Mouse (Mus musculus): Measurements from ENCODE around the gene Atg4b. TPM values are rescaled to one million over a fixed set of nuclear protein-coding genes. Genes with fewer than 3 reads are reported as not detected.
"Not testable (repeated sequence)": the region's sequence is repeated elsewhere in the genome, so short reads cannot be mapped to it uniquely, and the experiment has no call there.

The Atg4b gene
- polyA plus RNA-seq, 1 experiment from 2014 or later = 95.7 TPM

GRCm38 (mm10) chr1:93818722-93819121 lies 67.4 kb downstream of the Atg4b start:
- Histone ChIP-seq H3K4me3 (ENCODE audit: low read length) (no peak overlapping the region), H3K36me3 (ENCODE audit: control insufficient read depth, insufficient read depth, low read length) (peaks cover 79% of the 10 kb centered on the region), H3K4me2 (replicated peaks; ENCODE audit: low read depth, low read length) (no peak overlapping the region), H3K27ac (ENCODE audit: low read depth, low read length) (no peak overlapping the region), H3K27me3 (ENCODE audit: control insufficient read depth, insufficient read depth, low read length) (no peaks in the 10 kb centered on the region), H3K4me1 (ENCODE audit: control insufficient read depth, insufficient read depth, low read length) (no peaks in the 10 kb centered on the region), H3K9ac (ENCODE audit: low read depth, low read length) (no peak overlapping the region), H3K9me3 (ENCODE audit: control insufficient read depth, low read length) (no peaks in the 10 kb centered on the region)
- 87% methylated on average over 7 of the region's 7 CpGs for WGBS
- ATAC-seq (ENCODE audit: low FRiP score, low TSS enrichment) = no peak

- Histone ChIP-seq H3K4me1 (ENCODE audit: control insufficient read depth, insufficient read depth, low read length) (peaks cover 4% of the 10 kb centered on the region; the same call in 1 of the 2 replicates), H3K9ac (ENCODE audit: low read depth, low read length) (no peak overlapping the region), H3K4me2 (replicated peaks; ENCODE audit: low read depth, low read length) (no peak overlapping the region), H3K36me3 (ENCODE audit: control insufficient read depth, insufficient read depth, low read length) (peaks cover 26% of the 10 kb centered on the region), H3K27me3 (ENCODE audit: control insufficient read depth, insufficient read depth, low read length) (no peaks in the 10 kb centered on the region), H3K4me3 (ENCODE audit: low read length) (no peak overlapping the region), H3K27ac (ENCODE audit: low read depth, low read length) (peak overlapping the region; percentile 90; the same call in 1 of the 2 replicates), H3K9me3 (ENCODE audit: control insufficient read depth, low read length) (no peaks in the 10 kb centered on the region)
- 75% methylated on average over 3 of the region's 3 CpGs for WGBS
- ATAC-seq (ENCODE audit: low FRiP score, low TSS enrichment) = no peak
Measured at GRCm38 (mm10) chr1:93823796-93824495, 72.6 kb downstream of the Atg4b start.

GRCm38 (mm10) chr1:93824609-93825008 lies 73.3 kb downstream of the Atg4b start, which contains the start of gene D2hgdh:
D2hgdh (plus strand) TSS chr1:93824909.
- H3K27me3 ChIP-seq (ENCODE audit: control insufficient read depth, insufficient read depth, low read length) = no peaks in the 10 kb centered on the region
- ATAC-seq (ENCODE audit: low FRiP score, low TSS enrichment) = peak; percentile 14; the same call in 1 of the 2 replicates
- peak within 1 kb of the TSS; percentile 46 for H3K4me3 ChIP-seq (ENCODE audit: low read length)
- peak within 1 kb of the TSS; percentile 90 for H3K27ac ChIP-seq (ENCODE audit: low read depth, low read length)
- H3K4me2 ChIP-seq (replicated peaks; ENCODE audit: low read depth, low read length) = peak within 1 kb of the TSS; percentile 56
- H3K36me3 ChIP-seq (ENCODE audit: control insufficient read depth, insufficient read depth, low read length) = peaks cover 20% of the 10 kb centered on the region
- no peaks in the 10 kb centered on the region for H3K9me3 ChIP-seq (ENCODE audit: control insufficient read depth, low read length)
- peak within 1 kb of the TSS; percentile 65 for H3K9ac ChIP-seq (ENCODE audit: low read depth, low read length)
- 4% methylated on average over 10 of the region's 10 CpGs for WGBS
- H3K4me1 ChIP-seq (ENCODE audit: control insufficient read depth, insufficient read depth, low read length) = peaks cover 4% of the 10 kb centered on the region; the same call in 1 of the 2 replicates

- H3K9ac ChIP-seq (ENCODE audit: low read depth, low read length) = peak overlapping the region; percentile 65
- no peaks in the 10 kb centered on the region for H3K27me3 ChIP-seq (ENCODE audit: control insufficient read depth, insufficient read depth, low read length)
- peak overlapping the region; percentile 46 for H3K4me3 ChIP-seq (ENCODE audit: low read length)
- peaks cover 4% of the 10 kb centered on the region; the same call in 1 of the 2 replicates for H3K4me1 ChIP-seq (ENCODE audit: control insufficient read depth, insufficient read depth, low read length)
- H3K4me2 ChIP-seq (replicated peaks; ENCODE audit: low read depth, low read length) = peak overlapping the region; percentile 56
- H3K36me3 ChIP-seq (ENCODE audit: control insufficient read depth, insufficient read depth, low read length) = peaks cover 14% of the 10 kb centered on the region
- WGBS = under 1% methylated on average over 30 of the region's 30 CpGs
- peak; percentile 97 for ATAC-seq (ENCODE audit: low FRiP score, low TSS enrichment)
- H3K27ac ChIP-seq (ENCODE audit: low read depth, low read length) = peak overlapping the region; percentile 90
- H3K9me3 ChIP-seq (ENCODE audit: control insufficient read depth, low read length) = no peaks in the 10 kb centered on the region
Measured at GRCm38 (mm10) chr1:93825105-93825674, 73.9 kb downstream of the Atg4b start.

- 39% methylated on average over 27 of the region's 27 CpGs for WGBS
- Histone ChIP-seq H3K9me3 (ENCODE audit: control insufficient read depth, low read length) (no peaks in the 10 kb centered on the region), H3K27me3 (ENCODE audit: control insufficient read depth, insufficient read depth, low read length) (no peaks in the 10 kb centered on the region), H3K4me1 (ENCODE audit: control insufficient read depth, insufficient read depth, low read length) (peaks cover 4% of the 10 kb centered on the region; the same call in 1 of the 2 replicates), H3K4me3 (ENCODE audit: low read length) (peak overlapping the region; percentile 46), H3K36me3 (ENCODE audit: control insufficient read depth, insufficient read depth, low read length) (peaks cover 7% of the 10 kb centered on the region), H3K9ac (ENCODE audit: low read depth, low read length) (peak overlapping the region; percentile 65; the same call in 1 of the 2 replicates), H3K4me2 (replicated peaks; ENCODE audit: low read depth, low read length) (peak overlapping the region; percentile 56), H3K27ac (ENCODE audit: low read depth, low read length) (peak overlapping the region; percentile 90; the same call in 1 of the 2 replicates)
- ATAC-seq (ENCODE audit: low FRiP score, low TSS enrichment) = 0 out of 2 replicates have a peak, but pooled peaks have one; percentile 24
Measured at GRCm38 (mm10) chr1:93825771-93826539, 74.7 kb downstream of the Atg4b start.

GRCm38 (mm10) chr1:93826540-93826835 lies 75.2 kb downstream of the Atg4b start:
- WGBS = 90% methylated on average over 9 of the region's 9 CpGs
- no peak for ATAC-seq (ENCODE audit: low FRiP score, low TSS enrichment)
- Histone ChIP-seq H3K27ac (ENCODE audit: low read depth, low read length) (no peak overlapping the region), H3K9me3 (ENCODE audit: control insufficient read depth, low read length) (no peaks in the 10 kb centered on the region), H3K4me2 (replicated peaks; ENCODE audit: low read depth, low read length) (peak overlapping the region; percentile 56; the same call in 1 of the 2 replicates), H3K9ac (ENCODE audit: low read depth, low read length) (no peak overlapping the region), H3K4me3 (ENCODE audit: low read length) (no peak overlapping the region; the same call in 1 of the 2 replicates), H3K4me1 (ENCODE audit: control insufficient read depth, insufficient read depth, low read length) (peaks cover 4% of the 10 kb centered on the region; the same call in 1 of the 2 replicates), H3K27me3 (ENCODE audit: control insufficient read depth, insufficient read depth, low read length) (no peaks in the 10 kb centered on the region), H3K36me3 (ENCODE audit: control insufficient read depth, insufficient read depth, low read length) (peaks cover 2% of the 10 kb centered on the region; the same call in 1 of the 2 replicates)

GRCm38 (mm10) chr1:93832754-93833360 lies 81.6 kb downstream of the Atg4b start:
- not testable (repeated sequence) for H3K9me3 ChIP-seq (ENCODE audit: control insufficient read depth, low read length); H3K9ac ChIP-seq (ENCODE audit: low read depth, low read length); H3K27ac ChIP-seq (ENCODE audit: low read depth, low read length); H3K4me1 ChIP-seq (ENCODE audit: control insufficient read depth, insufficient read depth, low read length); H3K4me2 ChIP-seq (replicated peaks; ENCODE audit: low read depth, low read length); H3K27me3 ChIP-seq (ENCODE audit: control insufficient read depth, insufficient read depth, low read length); ATAC-seq (ENCODE audit: low FRiP score, low TSS enrichment); H3K36me3 ChIP-seq (ENCODE audit: control insufficient read depth, insufficient read depth, low read length); H3K4me3 ChIP-seq (ENCODE audit: low read length)
- WGBS = 89% methylated on average over 1 of the region's 4 CpGs

- Histone ChIP-seq H3K9me3 (ENCODE audit: control insufficient read depth, low read length) (no peaks in the 10 kb centered on the region), H3K4me3 (ENCODE audit: low read length) (no peak overlapping the region), H3K27me3 (ENCODE audit: control insufficient read depth, insufficient read depth, low read length) (no peaks in the 10 kb centered on the region), H3K36me3 (ENCODE audit: control insufficient read depth, insufficient read depth, low read length) (peaks cover 4% of the 10 kb centered on the region; the same call in 1 of the 2 replicates), H3K4me1 (ENCODE audit: control insufficient read depth, insufficient read depth, low read length) (no peaks in the 10 kb centered on the region), H3K27ac (ENCODE audit: low read depth, low read length) (no peak overlapping the region), H3K9ac (ENCODE audit: low read depth, low read length) (no peak overlapping the region), H3K4me2 (replicated peaks; ENCODE audit: low read depth, low read length) (no peak overlapping the region)
- 0 out of 2 replicates have a peak, but pooled peaks have one; percentile 43 for ATAC-seq (ENCODE audit: low FRiP score, low TSS enrichment)
- WGBS = 90% methylated on average over 7 of the region's 7 CpGs
Measured at GRCm38 (mm10) chr1:93834671-93835150, 83.4 kb downstream of the Atg4b start.

All from kidney, embryonic 14.5 days (tissue).